Mouse (Mus musculus) adrenal gland, adult 18-20 months (tissue): ENCODE measurements around the gene Ppp1r17. TPM values are rescaled to one million over a fixed set of nuclear protein-coding genes. Genes with fewer than 3 reads are reported as not detected.

Experiments
- DNase-seq, 2 experiments: peaks; one replicate each; pipeline ENCODE4 v3.0.0; 2021 to 2022; ENCODE audit warnings: low spot score in 2 of 2
- long read RNA-seq, 2 experiments: library from polyadenylated mRNA; stranded (forward); transcript quantifications; one replicate each; pipeline ENCODE4 v2.0.0; 2021
- total RNA-seq, 2 experiments: library from RNA; stranded (reverse); gene quantifications; 1 replicate in 1 of 2; 2 replicates in 1 of 2; pipeline ENCODE4 v1.2.3; 2021

Ppp1r17 gene
- 1 to 10 TPM; 3.5 to 3.8 TPM for total RNA-seq
- long read RNA-seq, experiment 1, transcript Ppp1r17-201 (5 exons, 1,757 nt): major isoform, 8 of 8 reads
- long read RNA-seq, experiment 1, partial matches to known transcripts: 0 of 8 reads
- long read RNA-seq, experiment 1, other reads (novel, unspliced or antisense): 0 of 8 reads
- long read RNA-seq, experiment 2, partial matches to known transcripts: 1 of 3 reads
- long read RNA-seq, experiment 2, other reads (novel, unspliced or antisense): 0 of 3 reads

- no peak for DNase-seq
Observed at GRCm38 (mm10) chr6:56017291-56017994, at the start of gene Ppp1r17. Gene Ppp1r17, plus strand, starts transcription at chr6:56017497.

GRCm38 (mm10) chr6:55972998-55973397, 44.3 kb upstream of the Ppp1r17 start:
- no peak for DNase-seq

- DNase-seq: no peak
Observed at GRCm38 (mm10) chr6:55979766-55980165, 37.5 kb upstream of the Ppp1r17 start.

- DNase-seq: no peak
Observed at GRCm38 (mm10) chr6:56008711-56009110, 8.6 kb upstream of the Ppp1r17 start.

- DNase-seq: no peak
Observed at GRCm38 (mm10) chr6:56012384-56012783, 4.9 kb upstream of the Ppp1r17 start.

GRCm38 (mm10) chr6:56019632-56020031, 2.3 kb downstream of the Ppp1r17 start:
- no peak for DNase-seq

- no peak for DNase-seq
Observed at GRCm38 (mm10) chr6:56025533-56025932, 8.2 kb downstream of the Ppp1r17 start.

GRCm38 (mm10) chr6:56027318-56027717, 10.0 kb downstream of the Ppp1r17 start:
- no peak for DNase-seq

- no peak for DNase-seq
Observed at GRCm38 (mm10) chr6:56027966-56028365, 10.7 kb downstream of the Ppp1r17 start.

GRCm38 (mm10) chr6:56029986-56030385, 12.7 kb downstream of the Ppp1r17 start:
- DNase-seq: no peak

- DNase-seq: no peak
Observed at GRCm38 (mm10) chr6:56032231-56032630, 14.9 kb downstream of the Ppp1r17 start.

- no peak for DNase-seq
Observed at GRCm38 (mm10) chr6:56035054-56035453, 17.8 kb downstream of the Ppp1r17 start.

- DNase-seq: no peak
Observed at GRCm38 (mm10) chr6:56039476-56040055, 22.3 kb downstream of the Ppp1r17 start.

GRCm38 (mm10) chr6:56044270-56044669, 27.0 kb downstream of the Ppp1r17 start:
- DNase-seq: no peak

- no peak for DNase-seq
Observed at GRCm38 (mm10) chr6:56044716-56045115, 27.4 kb downstream of the Ppp1r17 start.

- no peak for DNase-seq
Observed at GRCm38 (mm10) chr6:56048580-56048979, 31.3 kb downstream of the Ppp1r17 start.

- peak in 1 of 2 experiments; percentile 4 for DNase-seq
Observed at GRCm38 (mm10) chr6:56049104-56049503, 31.8 kb downstream of the Ppp1r17 start.

GRCm38 (mm10) chr6:56063736-56064135, 46.4 kb downstream of the Ppp1r17 start:
- no peak for DNase-seq

- peak in 1 of 2 experiments; percentile 10 for DNase-seq
Observed at GRCm38 (mm10) chr6:56066632-56067282, 49.5 kb downstream of the Ppp1r17 start.

GRCm38 (mm10) chr6:56068516-56068915, 51.2 kb downstream of the Ppp1r17 start:
- DNase-seq: no peak

- no peak for DNase-seq
Observed at GRCm38 (mm10) chr6:56076378-56076805, 59.1 kb downstream of the Ppp1r17 start.
